Mouse (Mus musculus) hindbrain, embryonic 11.5 days (tissue): ENCODE results near the gene Sucnr1. TPM values are rescaled to one million over a fixed set of nuclear protein-coding genes. Genes with fewer than 3 reads are reported as not detected.
"Not testable (repeated sequence)": the region's sequence is repeated elsewhere in the genome, so short reads cannot be mapped to it uniquely, and the experiment has no call there.

Experiments
- ATAC-seq: fragments of 200-750 bp; cut with Nextera tagmentation; 2 replicates; pipeline ENCODE4 v1.8.0; 2017; ENCODE audit warnings: mild to moderate bottlenecking, moderate TSS enrichment, moderate library complexity; ENCODE audit not compliant: low FRiP score
- DNase-seq: peaks from one replicate; pipeline ENCODE4 v3.0.0-alpha.2; 2015; ENCODE audit warnings: low spot score
- H3K27ac ChIP-seq: fragments of 300-500 bp; sonication (generic); 2 replicates; pipeline ENCODE4 v1.5.1; 2014; ENCODE audit warnings: mild to moderate bottlenecking, low read depth, low read length
- H3K27me3 ChIP-seq: fragments of 300-500 bp; sonication (generic); 2 replicates; pipeline ENCODE4 v1.6.1; 2014; ENCODE audit warnings: mild to moderate bottlenecking, low read length, moderate library complexity, mixed read lengths; ENCODE audit not compliant: control insufficient read depth, insufficient read depth
- H3K36me3 ChIP-seq: fragments of 300-500 bp; sonication (generic); 2 replicates; pipeline ENCODE4 v1.6.1; 2014; ENCODE audit warnings: mild to moderate bottlenecking, low read length, moderate library complexity, mixed read lengths; ENCODE audit not compliant: control insufficient read depth, insufficient read depth
- H3K4me1 ChIP-seq: fragments of 300-500 bp; sonication (generic); replicated peaks from 2 replicates; pipeline ENCODE4 v1.6.1; 2014; ENCODE audit warnings: low read length, mixed read lengths; ENCODE audit not compliant: control insufficient read depth, insufficient read depth
- H3K4me2 ChIP-seq: fragments of 300-500 bp; sonication (generic); replicated peaks from 2 replicates; pipeline ENCODE4 v1.6.1; 2014; ENCODE audit warnings: mild to moderate bottlenecking, low read depth, low read length
- H3K4me3 ChIP-seq: fragments of 300-500 bp; sonication (generic); 2 replicates; pipeline ENCODE4 v1.5.1; 2014; ENCODE audit warnings: low read depth, low read length
- H3K9ac ChIP-seq: fragments of 300-500 bp; sonication (generic); 2 replicates; pipeline ENCODE4 v1.6.1; 2014; ENCODE audit warnings: low read depth, low read length
- H3K9me3 ChIP-seq: fragments of 300-500 bp; sonication (generic); 2 replicates; pipeline ENCODE4 v1.6.1; 2016; ENCODE audit warnings: low read length; ENCODE audit not compliant: control insufficient read depth
- WGBS: fragments of 180-500 bp; shearing (Covaris S2); extraction: QIAGEN DNeasy Blood & Tissue Kit; methylation state at CpG from one replicate; pipeline ENCODE4 v1.1.7; 2014; 5-methylcytosine and 5-hydroxymethylcytosine counted together
- polyA plus RNA-seq: library from polyadenylated mRNA; unstranded; fragments of >200 nt; fragmentation: Nextera tagmentation; extraction: Ambion mirVana; gene quantifications from 2 replicates; pipeline ENCODE4 v1.2.1, GENCODE M21; 2014

The Sucnr1 gene
- polyA plus RNA-seq, 1 experiment from 2014 or later, result 0.36 TPM

DNA sequence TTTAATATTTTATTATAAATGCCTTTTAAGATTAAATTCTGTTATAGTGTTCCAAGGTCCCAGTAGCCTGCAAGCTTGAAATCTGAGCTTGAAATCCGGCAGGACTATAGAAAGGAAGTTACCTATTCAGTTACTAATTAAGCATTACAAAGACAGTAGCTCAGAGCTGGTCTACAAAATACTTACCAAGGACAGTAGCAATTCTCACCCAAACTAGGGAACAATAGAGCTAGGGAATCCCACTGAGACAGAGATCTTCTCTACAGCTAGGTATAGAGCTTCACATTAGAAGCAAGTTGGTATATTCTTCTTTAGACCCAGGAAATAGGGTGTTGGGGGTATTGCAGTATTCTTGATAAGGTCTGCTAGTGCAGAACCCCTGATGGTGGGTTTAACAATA, 24.8 kb downstream of the Sucnr1 start:
- DNase-seq, H3K9me3 ChIP-seq, H3K4me3 ChIP-seq, H3K27me3 ChIP-seq, H3K9ac ChIP-seq, H3K4me2 ChIP-seq, H3K36me3 ChIP-seq, H3K27ac ChIP-seq, ATAC-seq, H3K4me1 ChIP-seq: not testable (repeated sequence)
- 68% methylated on average over 1 of the region's 1 CpGs for WGBS

DNA sequence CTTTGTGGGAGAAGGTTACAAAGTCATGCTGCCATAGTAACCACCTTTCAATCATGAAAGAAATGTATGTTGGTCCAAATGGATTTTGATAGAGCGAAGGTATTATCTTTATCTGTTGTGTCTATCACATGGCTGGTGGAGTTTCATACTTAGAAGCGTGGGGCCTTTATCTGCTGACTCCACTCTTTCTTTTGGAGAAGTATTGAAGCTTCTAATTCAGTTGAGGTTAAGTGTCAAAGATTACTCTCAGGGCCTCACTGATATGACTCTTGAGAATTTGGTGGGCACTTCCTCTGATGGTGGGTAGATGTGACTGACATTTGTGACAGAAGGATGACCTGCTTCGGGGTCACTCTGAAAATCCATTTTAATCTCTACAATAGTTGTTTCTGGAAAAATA, 26.1 kb downstream of the Sucnr1 start:
- H3K27ac ChIP-seq, result no peak overlapping the region
- ATAC-seq, result no peak
- H3K9ac ChIP-seq, result no peak overlapping the region
- no peaks in the 10 kb centered on the region for H3K36me3 ChIP-seq
- H3K4me2 ChIP-seq, result no peak overlapping the region
- DNase-seq, result no peak
- H3K27me3 ChIP-seq, result no peaks in the 10 kb centered on the region
- no peaks in the 10 kb centered on the region for H3K9me3 ChIP-seq
- H3K4me1 ChIP-seq, result no peaks in the 10 kb centered on the region
- H3K4me3 ChIP-seq, result no peak overlapping the region
- 92% methylated on average over 3 of the region's 3 CpGs for WGBS

DNA sequence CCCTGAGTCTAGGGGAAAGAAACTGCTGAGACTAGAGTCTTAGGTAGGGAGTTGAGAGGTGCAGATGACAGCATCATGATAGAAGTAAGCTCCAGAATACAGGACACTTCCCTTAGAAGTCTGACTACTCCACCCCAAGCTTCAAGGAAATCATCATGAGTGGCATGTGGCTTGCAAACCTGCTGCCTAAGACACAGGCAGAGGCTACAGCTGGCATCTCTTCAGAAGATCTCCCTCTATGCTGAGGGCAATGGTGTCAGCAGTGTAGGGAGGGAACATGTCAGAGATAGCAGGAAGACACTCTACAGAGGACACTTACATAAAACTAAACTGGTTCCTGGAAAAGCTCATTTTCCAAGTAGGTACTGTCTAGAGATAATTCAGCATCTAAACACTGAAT, 27.1 kb downstream of the Sucnr1 start:
- H3K36me3 ChIP-seq, result no peaks in the 10 kb centered on the region
- no peaks in the 10 kb centered on the region for H3K4me1 ChIP-seq
- H3K9me3 ChIP-seq, result no peaks in the 10 kb centered on the region
- H3K27me3 ChIP-seq, result no peaks in the 10 kb centered on the region
- DNase-seq (no peak), ATAC-seq (no peak)
- H3K9ac ChIP-seq, result no peak overlapping the region
- no peak overlapping the region for H3K4me3 ChIP-seq
- H3K27ac ChIP-seq, result no peak overlapping the region
- no peak overlapping the region for H3K4me2 ChIP-seq

DNA sequence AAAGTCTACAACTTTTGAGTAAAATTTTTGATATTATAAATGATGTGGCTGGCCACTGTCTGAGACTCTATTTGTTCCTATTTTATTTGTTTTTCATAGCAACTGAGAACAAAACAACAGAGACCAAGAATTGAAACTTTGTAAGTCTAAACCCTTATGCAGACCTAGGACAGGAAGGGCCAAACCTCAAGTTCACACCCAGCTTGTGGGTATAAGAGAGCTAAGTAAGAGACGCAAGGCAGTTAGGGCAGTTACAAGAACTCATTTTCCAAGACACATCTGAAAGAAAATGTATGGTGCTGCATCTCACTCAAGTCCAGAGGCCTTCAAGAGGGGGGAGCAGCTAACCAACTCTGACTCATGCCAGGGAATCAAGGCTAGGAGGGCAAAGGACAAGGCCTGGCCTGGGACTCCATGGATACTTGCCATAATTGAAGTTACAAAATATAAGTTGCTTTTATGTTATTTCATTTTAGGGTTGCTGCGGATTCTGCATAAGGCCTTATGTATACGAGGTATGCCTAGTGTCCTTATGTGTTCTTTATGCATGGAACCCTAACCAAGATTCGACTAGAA, 29.6 kb downstream of the Sucnr1 start:
- Histone ChIP-seq H3K4me2 (no peak overlapping the region), H3K9ac (no peak overlapping the region), H3K27me3 (no peaks in the 10 kb centered on the region), H3K27ac (no peak overlapping the region), H3K36me3 (no peaks in the 10 kb centered on the region), H3K9me3 (no peaks in the 10 kb centered on the region), H3K4me1 (no peaks in the 10 kb centered on the region), H3K4me3 (no peak overlapping the region)
- DNase-seq, result no peak
- no peak for ATAC-seq
- WGBS, result 93% methylated on average over 4 of the region's 4 CpGs

DNA sequence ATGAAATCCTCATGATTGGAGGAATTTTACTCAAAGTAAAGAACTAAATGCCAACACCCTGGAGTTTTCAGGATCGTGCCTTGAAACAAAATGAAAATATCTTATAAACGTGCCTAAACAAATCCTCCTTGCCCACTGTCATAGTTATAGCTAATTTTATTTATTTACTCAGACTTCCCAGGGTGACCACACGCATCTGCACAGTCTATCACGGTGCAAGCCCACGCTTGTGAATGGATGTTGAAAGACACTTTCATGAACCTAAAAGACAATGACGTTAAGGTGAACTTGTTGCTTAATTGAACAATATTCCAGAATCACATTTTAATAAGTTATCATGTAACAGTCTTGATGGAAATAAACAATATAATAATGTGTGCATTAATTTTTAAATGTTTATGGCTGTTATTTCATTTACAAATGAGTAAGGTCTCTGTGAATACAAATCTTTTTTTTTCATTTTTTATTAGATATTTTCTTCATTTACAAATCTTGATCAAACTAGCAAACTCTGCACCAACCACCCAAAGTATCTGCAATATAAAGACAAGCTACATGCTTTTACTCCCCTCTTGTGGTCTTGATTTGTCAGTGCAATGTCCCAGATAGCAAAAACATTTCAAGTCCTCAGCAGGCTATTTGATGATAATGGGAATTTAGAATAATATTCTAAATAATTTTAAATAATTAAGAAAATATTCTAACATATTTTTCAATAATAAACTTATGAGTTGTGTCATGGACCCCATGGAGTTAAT, 30.4 kb downstream of the Sucnr1 start:
- H3K4me2 ChIP-seq, result no peak overlapping the region
- no peak overlapping the region for H3K9ac ChIP-seq
- no peak overlapping the region for H3K27ac ChIP-seq
- no peak for ATAC-seq
- H3K4me3 ChIP-seq, result no peak overlapping the region
- H3K36me3 ChIP-seq, result no peaks in the 10 kb centered on the region
- H3K27me3 ChIP-seq, result no peaks in the 10 kb centered on the region
- DNase-seq, result peak; percentile 35
- no peaks in the 10 kb centered on the region for H3K4me1 ChIP-seq
- H3K9me3 ChIP-seq, result no peaks in the 10 kb centered on the region
- WGBS, result 83% methylated on average over 6 of the region's 6 CpGs

DNA sequence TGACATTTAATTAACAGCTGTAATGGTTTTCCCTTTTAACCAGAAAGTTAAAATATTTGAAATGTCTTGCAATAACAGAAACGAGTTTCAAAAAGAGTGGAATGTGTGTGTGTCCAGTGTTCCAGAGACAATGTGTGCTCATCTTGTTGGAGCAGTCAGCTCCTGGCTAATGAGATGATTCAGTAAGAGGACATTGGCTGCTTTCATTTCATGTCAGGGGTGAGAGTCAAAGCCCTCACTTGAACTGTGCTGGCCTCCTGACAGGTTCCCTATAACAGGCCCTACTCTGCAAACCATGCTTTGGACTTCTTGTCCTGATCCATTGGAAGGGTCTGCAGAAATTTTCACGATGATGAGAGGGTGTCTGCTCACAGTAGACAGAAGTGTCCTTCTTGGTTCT, 32.9 kb downstream of the Sucnr1 start:
- no peak overlapping the region for H3K27ac ChIP-seq
- 58% methylated on average over 2 of the region's 2 CpGs for WGBS
- H3K36me3 ChIP-seq, result no peaks in the 10 kb centered on the region
- no peaks in the 10 kb centered on the region for H3K9me3 ChIP-seq
- DNase-seq (no peak), ATAC-seq (no peak)
- H3K9ac ChIP-seq, result no peak overlapping the region
- no peak overlapping the region for H3K4me3 ChIP-seq
- H3K4me2 ChIP-seq, result no peak overlapping the region
- no peaks in the 10 kb centered on the region for H3K27me3 ChIP-seq
- no peaks in the 10 kb centered on the region for H3K4me1 ChIP-seq

DNA sequence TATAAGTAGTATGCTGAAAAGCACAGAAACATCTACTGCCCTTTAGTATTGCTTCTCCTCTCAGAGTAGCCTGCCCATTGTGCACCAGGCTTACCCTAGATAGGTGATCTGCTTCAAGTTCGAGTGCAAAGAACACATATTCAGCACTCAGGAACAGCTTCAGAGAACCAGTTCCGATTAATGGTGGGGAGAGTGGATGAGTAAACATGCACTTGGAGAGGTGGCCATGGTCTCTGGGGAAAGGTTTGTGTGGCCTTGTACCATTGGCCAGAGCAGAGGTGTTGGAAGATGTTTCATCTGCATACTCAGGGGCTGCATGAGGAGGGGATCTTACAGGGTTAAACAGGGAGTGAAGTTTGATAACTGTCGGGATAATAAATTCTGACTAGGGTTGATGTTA, 39.8 kb downstream of the Sucnr1 start:
- H3K9ac ChIP-seq, result no peak overlapping the region
- WGBS, result 84% methylated on average over 3 of the region's 3 CpGs
- H3K27ac ChIP-seq, result no peak overlapping the region
- H3K4me1 ChIP-seq, result no peaks in the 10 kb centered on the region
- ATAC-seq, result no peak
- no peaks in the 10 kb centered on the region for H3K36me3 ChIP-seq
- H3K9me3 ChIP-seq, result no peaks in the 10 kb centered on the region
- DNase-seq, result no peak
- no peak overlapping the region for H3K4me2 ChIP-seq
- H3K4me3 ChIP-seq, result no peak overlapping the region
- no peaks in the 10 kb centered on the region for H3K27me3 ChIP-seq

DNA sequence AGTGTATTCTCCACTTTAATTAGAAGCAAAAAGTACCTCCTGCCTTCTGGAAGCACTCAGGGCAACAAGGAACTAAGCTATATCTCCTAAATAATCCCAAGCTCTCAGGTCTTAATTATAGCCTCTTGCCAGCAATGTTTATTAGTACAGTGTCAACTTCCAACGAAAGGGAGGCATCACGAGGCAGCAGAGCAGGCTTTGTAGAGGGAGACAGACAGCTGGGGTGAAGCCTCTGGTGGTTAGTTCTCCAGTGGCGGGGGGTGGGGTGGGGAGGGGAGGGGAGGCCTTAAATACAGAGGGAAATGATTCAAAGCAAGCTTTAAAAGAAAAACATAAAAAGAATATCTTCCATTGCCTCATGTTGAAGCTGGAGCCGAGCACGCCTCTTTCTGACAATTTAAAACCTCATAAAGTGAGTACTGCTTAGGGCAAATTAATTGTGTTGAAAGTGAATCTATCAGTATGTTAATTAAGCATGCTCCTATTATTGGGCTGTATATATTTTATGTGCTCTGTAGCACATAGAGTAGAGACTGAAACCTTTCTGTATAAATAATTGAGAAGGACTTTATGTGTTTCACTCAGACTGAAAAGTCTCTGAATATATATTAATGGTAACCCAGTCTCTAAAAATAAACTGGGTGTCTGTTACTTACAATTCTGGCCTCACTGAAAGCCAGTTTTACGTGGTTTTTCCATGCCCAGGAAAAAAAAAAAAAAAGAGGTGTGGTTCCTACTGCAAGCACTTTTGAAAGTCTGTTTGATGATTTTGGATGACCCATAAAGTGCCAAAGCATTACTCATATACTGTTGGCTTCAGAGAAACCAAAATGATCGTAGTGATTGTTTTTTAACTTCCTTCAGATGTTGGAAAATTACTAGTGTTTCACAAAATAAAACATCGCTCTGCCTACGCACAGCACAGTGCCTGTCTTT, 42.5 kb downstream of the Sucnr1 start:
- H3K27ac ChIP-seq, result no peak overlapping the region
- WGBS, result 63% methylated on average over 9 of the region's 9 CpGs
- H3K9ac ChIP-seq, result no peak overlapping the region
- H3K36me3 ChIP-seq, result no peaks in the 10 kb centered on the region
- ATAC-seq (no peak), DNase-seq (no peak)
- H3K27me3 ChIP-seq, result no peaks in the 10 kb centered on the region
- no peaks in the 10 kb centered on the region for H3K4me1 ChIP-seq
- H3K9me3 ChIP-seq, result no peaks in the 10 kb centered on the region
- H3K4me2 ChIP-seq, result no peak overlapping the region
- no peak overlapping the region for H3K4me3 ChIP-seq
